Mouse (Mus musculus) C2C12 (cell line): ENCODE results near the gene Yars2.

Experiments used
- CTCF ChIP-seq: IDR thresholded peaks from one replicate; pipeline ENCODE4 v1.5.1; 2011; ENCODE audit not compliant: control insufficient read depth, insufficient read depth, insufficient read length
- FOSL1 ChIP-seq: IDR thresholded peaks from one replicate; pipeline ENCODE4 v1.8.0; 2011; ENCODE audit warnings: mild to moderate bottlenecking, low read length; ENCODE audit not compliant: poor library complexity, insufficient read depth, severe bottlenecking
- MAX ChIP-seq: IDR thresholded peaks from one replicate; pipeline ENCODE4 v1.6.1; 2011; ENCODE audit warnings: mild to moderate bottlenecking, control low read depth
- MYOG ChIP-seq: IDR thresholded peaks from one replicate; pipeline ENCODE4 v1.6.1; 2011; ENCODE audit not compliant: control insufficient read depth, insufficient read length; ENCODE audit errors: extremely low read depth
- USF1 ChIP-seq: IDR thresholded peaks from one replicate; pipeline ENCODE4 v1.6.1; 2011; ENCODE audit warnings: low read depth, mild to moderate bottlenecking, control low read depth, moderate library complexity

- TF ChIP-seq USF1 = no peak
- TF ChIP-seq FOSL1 = no peak
- TF ChIP-seq CTCF = no peak
- TF ChIP-seq MAX = no peak
- TF ChIP-seq MYOG = no peak
Measured at GRCm38 (mm10) chr16:16303888-16304287, 1.1 kb downstream of the Yars2 start.
